Mouse (Mus musculus) liver, postnatal 0 days (tissue): ENCODE results near the gene Lrrc59.
A peak's percentile ranks its signal among the peaks of the same experiment; 100 is the strongest.

Experiments used
- CTCF ChIP-seq: sonication (generic); IDR thresholded peaks from 2 replicates; pipeline ENCODE4 v1.5.1; 2016; ENCODE audit warnings: antibody characterized with exemption, low read depth
- EP300 ChIP-seq: IDR thresholded peaks from 2 replicates; pipeline ENCODE4 v1.6.1; 2016; ENCODE audit warnings: antibody characterized with exemption, low read depth, mild to moderate bottlenecking

DNA sequence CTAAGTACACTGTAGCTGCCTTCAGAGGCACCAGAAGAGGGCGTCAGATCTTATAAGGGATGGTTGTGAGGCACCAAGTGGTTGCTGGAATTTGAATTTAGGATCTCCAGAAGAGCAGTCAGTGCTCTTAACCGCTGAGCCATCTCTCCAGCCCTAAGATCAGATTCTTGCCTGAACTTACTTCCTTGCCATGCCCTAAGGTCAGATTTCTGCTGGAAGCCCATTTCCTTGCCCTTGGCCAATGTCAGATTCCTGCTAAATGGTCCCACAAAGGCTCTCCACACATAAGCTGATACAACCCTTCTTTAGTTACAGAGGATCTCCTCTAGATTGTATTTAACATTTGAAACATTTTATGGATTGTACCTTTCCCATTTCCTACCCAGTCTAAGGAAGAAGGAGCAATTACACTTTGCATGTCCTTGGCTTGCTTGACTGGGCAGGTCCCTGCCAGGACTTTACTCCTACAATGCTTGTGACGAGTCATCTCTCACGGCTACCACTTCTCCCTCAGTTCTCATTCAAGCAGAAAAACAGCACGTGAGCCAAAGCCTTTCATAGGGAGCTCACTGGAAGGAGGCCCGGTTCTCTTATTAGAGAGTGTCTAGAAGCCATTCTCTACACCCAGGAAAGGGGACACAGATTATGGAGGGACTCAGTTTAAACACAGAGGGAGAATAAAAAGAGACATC lies 8.7 kb upstream of the Lrrc59 start:
- TF ChIP-seq EP300 = no peak
- 0 out of 2 replicates have a peak, but pooled peaks have one; percentile 4 for TF ChIP-seq CTCF
